ENCODE assay signal across 8 mouse cellular contexts in genomic region chr6:83507168-83507546, GRCm38 (mm10). TPM values are rescaled to one million over a fixed set of nuclear protein-coding genes. Genes with fewer than 3 reads are reported as not detected.
A peak's percentile ranks its signal among the peaks of the same experiment; 100 is the strongest.
DNase-seq lines count a peak whose midpoint lies in the region; ATAC-seq lines count a peak whose summit lies in the region.

No protein-coding gene starts in this region.

- peak overlapping the region; percentile 66 for H3K4me2 ChIP-seq in neural tube, embryonic 11.5 days (ENCODE audit: low read depth)
- peak overlapping the region; percentile 71 for H3K4me2 ChIP-seq in limb, embryonic 13.5 days (replicated peaks)
- H3K4me2 ChIP-seq in stomach, embryonic 14.5 days (replicated peaks; ENCODE audit: low read depth, low read length) = peak overlapping the region; percentile 50

- H3K9me3 ChIP-seq in neural tube, embryonic 11.5 days (ENCODE audit: control insufficient read depth, low read length) = no peaks in the 10 kb centered on the region
- H3K9me3 ChIP-seq in forebrain, embryonic 10.5 days = no peaks in the 10 kb centered on the region
- no peaks in the 10 kb centered on the region for H3K9me3 ChIP-seq in limb, embryonic 13.5 days
- H3K9me3 ChIP-seq in stomach, embryonic 14.5 days (ENCODE audit: control insufficient read depth, low read depth, low read length) = no peaks in the 10 kb centered on the region

- H3K27ac ChIP-seq in neural tube, embryonic 11.5 days (ENCODE audit: low read depth, low read length) = no peak overlapping the region
- peak overlapping the region; percentile 92 for H3K27ac ChIP-seq in forebrain, embryonic 10.5 days
- peak overlapping the region; percentile 75; the same call in 1 of the 2 replicates for H3K27ac ChIP-seq in limb, embryonic 13.5 days
- peak overlapping the region; percentile 94; the same call in 1 of the 2 replicates for H3K27ac ChIP-seq in stomach, embryonic 14.5 days (ENCODE audit: low read length)

- H3K9ac ChIP-seq in neural tube, embryonic 11.5 days (ENCODE audit: low read length) = peak overlapping the region; percentile 76
- H3K9ac ChIP-seq in limb, embryonic 13.5 days = peak overlapping the region; percentile 59
- peak overlapping the region; percentile 26 for H3K9ac ChIP-seq in stomach, embryonic 14.5 days (replicated peaks; ENCODE audit: low read depth, low read length)

- peak overlapping the region; percentile 76 for H3K4me3 ChIP-seq in neural tube, embryonic 11.5 days (ENCODE audit: low read depth, low read length)
- H3K4me3 ChIP-seq in forebrain, embryonic 10.5 days = peak overlapping the region; percentile 82
- H3K4me3 ChIP-seq in limb, embryonic 13.5 days = peak overlapping the region; percentile 74
- H3K4me3 ChIP-seq in stomach, embryonic 14.5 days (ENCODE audit: low read depth, low read length) = peak overlapping the region; percentile 67

- peak; percentile 17 for ATAC-seq in neural tube, embryonic 11.5 days (ENCODE audit: insufficient read depth, low FRiP score, low TSS enrichment)
- peak; percentile 10; the same call in 1 of the 2 replicates for ATAC-seq in limb, embryonic 13.5 days (ENCODE audit: low FRiP score, low read depth)
- 0 out of 2 replicates have a peak, but pooled peaks have one; percentile 12 for ATAC-seq in stomach, embryonic 14.5 days (ENCODE audit: insufficient number of reproducible peaks, insufficient read depth, low FRiP score, low read depth)

- no peaks in the 10 kb centered on the region for H3K27me3 ChIP-seq in neural tube, embryonic 11.5 days (ENCODE audit: control insufficient read depth, insufficient read depth, low read length)
- H3K27me3 ChIP-seq in forebrain, embryonic 10.5 days (ENCODE audit: poor library complexity, severe bottlenecking) = no peaks in the 10 kb centered on the region
- H3K27me3 ChIP-seq in limb, embryonic 13.5 days = no peaks in the 10 kb centered on the region
- no peaks in the 10 kb centered on the region for H3K27me3 ChIP-seq in stomach, embryonic 14.5 days (ENCODE audit: control insufficient read depth, insufficient read depth, low read length)

- DNase-seq in neural tube, embryonic 11.5 days (ENCODE audit: low spot score) = no peak
- no peak for DNase-seq in neural tube, embryonic 10.5 days (ENCODE audit: extremely low spot score, low spot score)
- no peak for DNase-seq in forebrain, embryonic 10.5 days (ENCODE audit: extremely low spot score, low spot score)
- no peak for DNase-seq in layer of hippocampus, adult 18-20 months (ENCODE audit: low spot score in 2 of 2)
- DNase-seq in thymus, postnatal 0 days (ENCODE audit: low spot score) = no peak
- no peak for DNase-seq in cerebellum, adult 8-10 months

- 37% methylated on average over 6 of the region's 6 CpGs for WGBS in neural tube, embryonic 11.5 days
- WGBS in forebrain, embryonic 10.5 days = 40% methylated on average over 6 of the region's 6 CpGs
- WGBS in limb, embryonic 13.5 days = 26% methylated on average over 6 of the region's 6 CpGs
- WGBS in stomach, embryonic 14.5 days = 22% methylated on average over 6 of the region's 6 CpGs

- no peaks in the 10 kb centered on the region for H3K4me1 ChIP-seq in neural tube, embryonic 11.5 days (ENCODE audit: control insufficient read depth, insufficient read depth, low read length)
- peaks cover 24% of the 10 kb centered on the region for H3K4me1 ChIP-seq in forebrain, embryonic 10.5 days
- H3K4me1 ChIP-seq in limb, embryonic 13.5 days = peaks cover 15% of the 10 kb centered on the region
- 0 out of 2 replicates have a peak, but pooled peaks cover 7% of the 10 kb centered on the region for H3K4me1 ChIP-seq in stomach, embryonic 14.5 days (ENCODE audit: control insufficient read depth, insufficient read depth, low read length)

- no peaks in the 10 kb centered on the region for H3K36me3 ChIP-seq in neural tube, embryonic 11.5 days (ENCODE audit: control insufficient read depth, insufficient read depth, low read length)
- no peaks in the 10 kb centered on the region for H3K36me3 ChIP-seq in forebrain, embryonic 10.5 days (replicated peaks)
- H3K36me3 ChIP-seq in limb, embryonic 13.5 days = peaks cover 4% of the 10 kb centered on the region; the same call in 1 of the 2 replicates
- H3K36me3 ChIP-seq in stomach, embryonic 14.5 days (ENCODE audit: control insufficient read depth, insufficient read depth, low read length) = peaks cover 6% of the 10 kb centered on the region; the same call in 1 of the 2 replicates

RNA-seq across cellular contexts. Expression of gene Dguok, which starts 0.4 kb away (rescaled TPM):
- polyA plus RNA-seq in neural tube, embryonic 11.5 days (2014; fragmentation: Nextera tagmentation; extraction: Ambion mirVana) = 56.3 and 63.0 TPM in 2 replicates
- 62.3 and 63.6 TPM in 2 replicates for polyA plus RNA-seq in forebrain, embryonic 10.5 days (2016; fragmentation: Nextera tagmentation; extraction: Ambion mirVana)
- 88.4 and 89.5 TPM in 2 replicates for polyA plus RNA-seq in limb, embryonic 13.5 days (2015; fragmentation: Nextera tagmentation; extraction: Ambion mirVana)
- 81.3 and 95.0 TPM in 2 replicates for polyA plus RNA-seq in stomach, embryonic 14.5 days (2014; fragmentation: Nextera tagmentation; extraction: Ambion mirVana)
- 10 to 100 TPM; 28.2 to 33.3 TPM for total RNA-seq in layer of hippocampus, adult 18-20 months (2021)
- 71.6 and 81.6 TPM in 2 replicates for polyA plus RNA-seq in thymus, postnatal 0 days (2015; fragmentation: Nextera tagmentation; extraction: Ambion mirVana)

RNA-seq across cellular contexts. Expression of gene Actg2, which starts 28.9 kb away (rescaled TPM):
- 0.66 and 1.8 TPM in 2 replicates for polyA plus RNA-seq in neural tube, embryonic 11.5 days (2014; fragmentation: Nextera tagmentation; extraction: Ambion mirVana)
- 0.12 and 0.26 TPM in 2 replicates for polyA plus RNA-seq in forebrain, embryonic 10.5 days (2016; fragmentation: Nextera tagmentation; extraction: Ambion mirVana)
- 2.9 and 3.4 TPM in 2 replicates for polyA plus RNA-seq in limb, embryonic 13.5 days (2015; fragmentation: Nextera tagmentation; extraction: Ambion mirVana)
- polyA plus RNA-seq in stomach, embryonic 14.5 days (2014; fragmentation: Nextera tagmentation; extraction: Ambion mirVana) = 1,372 and 1,469 TPM in 2 replicates
- not detected for total RNA-seq in layer of hippocampus, adult 18-20 months (2021)
- polyA plus RNA-seq in thymus, postnatal 0 days (2015; fragmentation: Nextera tagmentation; extraction: Ambion mirVana) = 1.6 and 2.1 TPM in 2 replicates

RNA-seq across cellular contexts. Expression of gene Tet3, which starts 48.3 kb away (rescaled TPM):
- 47.3 and 48.8 TPM in 2 replicates for polyA plus RNA-seq in neural tube, embryonic 11.5 days (2014; fragmentation: Nextera tagmentation; extraction: Ambion mirVana)
- polyA plus RNA-seq in forebrain, embryonic 10.5 days (2016; fragmentation: Nextera tagmentation; extraction: Ambion mirVana) = 37.3 and 38.3 TPM in 2 replicates
- 51.6 and 63.1 TPM in 2 replicates for polyA plus RNA-seq in limb, embryonic 13.5 days (2015; fragmentation: Nextera tagmentation; extraction: Ambion mirVana)
- polyA plus RNA-seq in stomach, embryonic 14.5 days (2014; fragmentation: Nextera tagmentation; extraction: Ambion mirVana) = 43.7 and 49.2 TPM in 2 replicates
- total RNA-seq in layer of hippocampus, adult 18-20 months (2021) = 10 to 100 TPM; 53.2 to 58.7 TPM
- polyA plus RNA-seq in thymus, postnatal 0 days (2015; fragmentation: Nextera tagmentation; extraction: Ambion mirVana) = 19.7 and 24.1 TPM in 2 replicates

Comparison
In these comparisons a context has a peak if more than half of its experiments do, and no peak if none do; other contexts are left out.
1. H3K9ac ChIP-seq: peak in every context shown above with its lines; median percentile 76 in neural tube, embryonic 11.5 days; 59 in limb, embryonic 13.5 days; 26 in stomach, embryonic 14.5 days.
2. RNA of gene Actg2, which starts 28.9 kb away (polyA plus RNA-seq): 1,372 to 1,469 TPM in stomach, embryonic 14.5 days; 2.9 to 3.4 TPM in limb, embryonic 13.5 days, 1.6 to 2.1 TPM in thymus, postnatal 0 days, 0.66 to 1.8 TPM in neural tube, embryonic 11.5 days and 0.12 to 0.26 TPM in forebrain, embryonic 10.5 days; every median in the first group is over 100 times any median in the second.
3. Peak in every context shown above with its lines, with median percentiles within 50 percentile points of each other: ATAC-seq, H3K4me2 ChIP-seq and H3K4me3 ChIP-seq.